17 mouse cellular contexts compared by ENCODE assay signal in genomic region chr1:192063209-192063946, GRCm38 (mm10). TPM values are rescaled to one million over a fixed set of nuclear protein-coding genes. Genes with fewer than 3 reads are reported as not detected.
DNase-seq lines count a peak whose midpoint lies in the region; ATAC-seq and TF ChIP-seq lines count a peak whose summit lies in the region.
"Had no signal": no experiment of that assay in that cellular context is flagged by ENCODE, and none has a peak within 500 bp of the region (broad histone marks: within the 10 kb centered on the region; RNA-seq: fewer than 3 reads in every experiment).

No protein-coding gene starts in this region.

- no peak overlapping the region for H3K4me3 ChIP-seq in heart, embryonic 12.5 days
- no peak overlapping the region for H3K4me3 ChIP-seq in liver, embryonic 14.5 days (ENCODE audit: insufficient read depth in 1 of 2, low read depth in 2 of 2, low read length in 2 of 2)
- no peak overlapping the region for H3K4me3 ChIP-seq in liver, embryonic 12.5 days
- H3K4me3 ChIP-seq: erythroblast, embryonic 14.5 days; hindbrain, embryonic 15.5 days; kidney, embryonic 15.5 days; limb, embryonic 15.5 days; myocyte had no signal

- 0 out of 2 replicates have a peak overlapping the region, but pooled peaks have one; percentile 74 for H3K27ac ChIP-seq in heart, embryonic 12.5 days (ENCODE audit: poor library complexity, severe bottlenecking)
- no peak overlapping the region for H3K27ac ChIP-seq in liver, embryonic 14.5 days
- no peak overlapping the region for H3K27ac ChIP-seq in liver, embryonic 12.5 days
- H3K27ac ChIP-seq: hindbrain, embryonic 15.5 days; limb, embryonic 15.5 days had no signal

- no peak for TF ChIP-seq EP300 in liver, embryonic 14.5 days (IDR thresholded peaks at IDR 0.05; ENCODE audit: low read depth)

- no peaks in the 10 kb centered on the region for H3K27me3 ChIP-seq in heart, embryonic 12.5 days (replicated peaks)
- no peaks in the 10 kb centered on the region for H3K27me3 ChIP-seq in liver, embryonic 14.5 days (ENCODE audit: control insufficient read depth, insufficient read depth, low read length)
- H3K27me3 ChIP-seq in liver, embryonic 12.5 days (replicated peaks), result no peaks in the 10 kb centered on the region
- H3K27me3 ChIP-seq: hindbrain, embryonic 15.5 days; kidney, embryonic 15.5 days; limb, embryonic 15.5 days had no signal

- H3K9ac ChIP-seq in heart, embryonic 12.5 days, result no peak overlapping the region
- no peak overlapping the region for H3K9ac ChIP-seq in liver, embryonic 14.5 days (replicated peaks)
- no peak overlapping the region for H3K9ac ChIP-seq in liver, embryonic 12.5 days
- H3K9ac ChIP-seq: hindbrain, embryonic 15.5 days; kidney, embryonic 15.5 days; limb, embryonic 15.5 days had no signal

- H3K36me3 ChIP-seq in heart, embryonic 12.5 days, result peaks cover 38% of the 10 kb centered on the region
- H3K36me3 ChIP-seq in liver, embryonic 14.5 days (replicated peaks; ENCODE audit: control insufficient read depth, insufficient read depth, low read depth), result peaks cover 4% of the 10 kb centered on the region
- H3K36me3 ChIP-seq in liver, embryonic 12.5 days, result peaks cover 76% of the 10 kb centered on the region
- H3K36me3 ChIP-seq: hindbrain, embryonic 15.5 days had no signal

- peaks cover 29% of the 10 kb centered on the region for H3K4me1 ChIP-seq in heart, embryonic 12.5 days (replicated peaks)
- H3K4me1 ChIP-seq in liver, embryonic 14.5 days (replicated peaks; ENCODE audit: control insufficient read depth in 2 of 2, insufficient read depth in 2 of 2, low read length in 1 of 2), result peaks cover 0 to 2% of the 10 kb centered on the region in 2 experiments; a peak in 2 of 4 replicates
- peaks cover 9% of the 10 kb centered on the region for H3K4me1 ChIP-seq in liver, embryonic 12.5 days
- H3K4me1 ChIP-seq: hindbrain, embryonic 15.5 days; limb, embryonic 15.5 days had no signal

- ATAC-seq in heart, embryonic 12.5 days (ENCODE audit: insufficient number of reproducible peaks, low FRiP score), result no peak
- no peak for ATAC-seq in liver, embryonic 14.5 days (ENCODE audit: insufficient read depth)
- no peak for ATAC-seq in liver, embryonic 12.5 days
- peak; percentile 8 for ATAC-seq in CD4-positive, CD25-positive, alpha-beta regulatory T cell, adult 4 months
- ATAC-seq in granulocyte monocyte progenitor cell, adult 5-6 weeks (replicated peaks; ENCODE audit: poor library complexity, severe bottlenecking), result peak; percentile 72
- ATAC-seq: forebrain, embryonic 16.5 days had no signal

- WGBS in heart, embryonic 12.5 days, result 89% methylated on average over 8 of the region's 8 CpGs
- WGBS in liver, embryonic 14.5 days (ENCODE audit: insufficient replicate concordance), result 70% methylated on average over 8 of the region's 8 CpGs
- 69% methylated on average over 8 of the region's 8 CpGs for WGBS in liver, embryonic 12.5 days (ENCODE audit: insufficient replicate concordance)

- peak; percentile 24; the same call in 1 of the 2 replicates for TF ChIP-seq CTCF in liver, embryonic 14.5 days (IDR thresholded peaks at IDR 0.05; ENCODE audit: low read depth)

- peaks cover 11% of the 10 kb centered on the region for H3K9me3 ChIP-seq in heart, embryonic 12.5 days (replicated peaks)
- peaks cover 3% of the 10 kb centered on the region; the same call in 1 of the 2 replicates for H3K9me3 ChIP-seq in liver, embryonic 14.5 days (ENCODE audit: control insufficient read depth, low read length)
- H3K9me3 ChIP-seq in liver, embryonic 12.5 days (replicated peaks), result peaks cover 7% of the 10 kb centered on the region
- H3K9me3 ChIP-seq: hindbrain, embryonic 15.5 days had no signal

- DNase-seq in heart, adult 18-20 months, result no peak
- DNase-seq in liver, embryonic 14.5 days (ENCODE audit: low read depth in 3 of 3, low spot score in 3 of 3), result no peak
- no peak for DNase-seq in embryo, embryonic 10 days (ENCODE audit: low spot score)
- DNase-seq in left cerebral cortex, adult 8-10 months (ENCODE audit: low spot score in 2 of 2), result no peak
- DNase-seq: cerebellum, adult 9-11 months; gastrocnemius, postnatal 10 days; spleen, adult 18-20 months had no signal

- H3K4me2 ChIP-seq in heart, embryonic 12.5 days, result no peak overlapping the region
- H3K4me2 ChIP-seq in liver, embryonic 14.5 days (ENCODE audit: low read depth), result no peak overlapping the region
- H3K4me2 ChIP-seq in liver, embryonic 12.5 days, result no peak overlapping the region
- H3K4me2 ChIP-seq: hindbrain, embryonic 15.5 days; kidney, embryonic 15.5 days; limb, embryonic 15.5 days had no signal

RNA-seq across cellular contexts. Expression of gene Traf5, which starts 29.0 kb away (rescaled TPM):
- 10.6 and 10.8 TPM in 2 replicates for polyA plus RNA-seq in heart, embryonic 12.5 days (2016; fragmentation: Nextera tagmentation; extraction: Ambion mirVana)
- total RNA-seq in heart, adult 18-20 months (2021), result 1 to 10 TPM; 5.7 to 6.9 TPM
- polyA plus RNA-seq in liver, embryonic 14.5 days (2012; rRNA removed), result 4.9 and 7.2 TPM in 2 replicates
- 4.9 and 6.6 TPM in 2 replicates for polyA plus RNA-seq in liver, embryonic 14.5 days (2014; fragmentation: Nextera tagmentation; extraction: Ambion mirVana)
- polyA plus RNA-seq in liver, embryonic 12.5 days (2016; fragmentation: Nextera tagmentation; extraction: Ambion mirVana), result 9.9 and 11.2 TPM in 2 replicates
- polyA plus RNA-seq in CD4-positive, CD25-positive, alpha-beta regulatory T cell, adult 4 months (2017; shearing (Covaris generic)), result 10 to 100 TPM; 67.5 to 87.0 TPM
- total RNA-seq in granulocyte monocyte progenitor cell, adult 5-6 weeks (2014; fragmentation: Nextera tagmentation), result 4.8 and 6.2 TPM in 2 replicates
- 2.7 and 4.9 TPM in 2 replicates for total RNA-seq in granulocyte monocyte progenitor cell, adult 5-6 weeks (2017)
- 1 to 10 TPM; 5.2 to 8.7 (median 6.4) TPM for total RNA-seq in left cerebral cortex, adult 8-10 months (2022)

Comparison
In these comparisons a context has a peak if more than half of its experiments do, and no peak if none do; other contexts are left out.
1. ATAC-seq: peak in CD4-positive, CD25-positive, alpha-beta regulatory T cell, adult 4 months (single experiment) and granulocyte monocyte progenitor cell, adult 5-6 weeks (single experiment); none in heart, embryonic 12.5 days (single experiment), liver, embryonic 14.5 days (single experiment) and liver, embryonic 12.5 days (single experiment).